Comparison of ENCODE assay signal across 31 mouse cellular contexts in the genomic region with DNA sequence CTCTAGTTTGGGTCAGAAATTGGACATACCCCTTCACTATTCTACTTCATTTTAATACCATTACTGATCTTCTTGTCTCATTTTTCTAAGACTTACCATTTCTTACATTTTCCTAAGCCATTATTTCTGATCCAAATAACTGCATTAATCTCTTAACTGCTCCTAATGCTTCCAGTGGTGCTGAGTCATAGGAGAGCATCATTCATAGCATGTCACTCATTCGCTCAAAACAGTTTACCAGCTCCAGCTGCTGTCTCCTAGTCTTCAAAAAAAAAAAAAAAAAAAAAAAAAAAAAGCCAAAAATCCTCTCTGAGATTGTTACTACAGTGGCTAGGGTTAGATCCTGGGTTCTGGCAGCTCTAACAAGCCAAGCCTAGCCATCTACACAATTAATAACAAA.
"Had no signal": no experiment of that assay in that cellular context is flagged by ENCODE, and none has a peak within 500 bp of the region (broad histone marks: within the 10 kb centered on the region; RNA-seq: fewer than 3 reads in every experiment).

No protein-coding gene starts in this region.

- H3K4me3 ChIP-seq: limb, embryonic 10.5 days; limb, embryonic 12.5 days; limb, embryonic 13.5 days; limb, embryonic 15.5 days; liver, embryonic 12.5 days; liver, embryonic 13.5 days; liver, embryonic 15.5 days; lung, embryonic 15.5 days; megakaryocyte, embryonic 14.5 days; midbrain, embryonic 10.5 days; midbrain, embryonic 12.5 days; midbrain, embryonic 13.5 days; midbrain, embryonic 15.5 days; myocyte; neural tube, embryonic 12.5 days had no signal

- H3K36me3 ChIP-seq: limb, embryonic 10.5 days; limb, embryonic 12.5 days; limb, embryonic 13.5 days; limb, embryonic 15.5 days; liver, embryonic 12.5 days; liver, embryonic 13.5 days; liver, embryonic 15.5 days; lung, embryonic 15.5 days; midbrain, embryonic 10.5 days; midbrain, embryonic 12.5 days; midbrain, embryonic 13.5 days; midbrain, embryonic 15.5 days; neural tube, embryonic 12.5 days had no signal

- H3K27me3 ChIP-seq: limb, embryonic 12.5 days; limb, embryonic 13.5 days; limb, embryonic 15.5 days; liver, embryonic 12.5 days; liver, embryonic 13.5 days; liver, embryonic 15.5 days; lung, embryonic 15.5 days; megakaryocyte, embryonic 14.5 days; midbrain, embryonic 12.5 days; midbrain, embryonic 13.5 days; midbrain, embryonic 15.5 days; neural tube, embryonic 12.5 days had no signal

- ATAC-seq: liver, embryonic 12.5 days; lung, postnatal 0 days; midbrain, embryonic 13.5 days; midbrain, embryonic 15.5 days; midbrain, embryonic 16.5 days had no signal

- DNase-seq: left cerebral cortex, postnatal 4 days; liver; liver, embryonic 13.5 days; lung, adult 18-20 months; lung, adult 2 months; lung, embryonic 14.5 days; lung, postnatal 10 days; lung, postnatal 14 days; lung, postnatal 36 days; lung, postnatal 4 days; midbrain, embryonic 14.5 days had no signal

- H3K4me2 ChIP-seq: limb, embryonic 12.5 days; limb, embryonic 13.5 days; limb, embryonic 15.5 days; liver, embryonic 11.5 days; liver, embryonic 12.5 days; liver, embryonic 13.5 days; liver, embryonic 15.5 days; lung, embryonic 14.5 days; lung, embryonic 15.5 days; midbrain, embryonic 11.5 days; midbrain, embryonic 12.5 days; midbrain, embryonic 13.5 days; midbrain, embryonic 15.5 days; neural tube, embryonic 12.5 days had no signal

- H3K27ac ChIP-seq: limb, embryonic 10.5 days; limb, embryonic 12.5 days; limb, embryonic 13.5 days; limb, embryonic 15.5 days; liver, embryonic 12.5 days; liver, embryonic 13.5 days; liver, embryonic 14.5 days; liver, embryonic 15.5 days; lung, embryonic 15.5 days; macrophage; midbrain, embryonic 10.5 days; midbrain, embryonic 12.5 days; midbrain, embryonic 13.5 days; midbrain, embryonic 15.5 days; neural tube, embryonic 12.5 days had no signal

- H3K9ac ChIP-seq: limb, embryonic 12.5 days; limb, embryonic 13.5 days; limb, embryonic 15.5 days; liver, embryonic 12.5 days; liver, embryonic 13.5 days; liver, embryonic 14.5 days; liver, embryonic 15.5 days; lung, embryonic 14.5 days; lung, embryonic 15.5 days; midbrain, embryonic 12.5 days; midbrain, embryonic 13.5 days; midbrain, embryonic 15.5 days; neural tube, embryonic 12.5 days had no signal

- H3K4me1 ChIP-seq: limb, embryonic 10.5 days; limb, embryonic 12.5 days; limb, embryonic 13.5 days; limb, embryonic 15.5 days; liver, embryonic 12.5 days; liver, embryonic 13.5 days; liver, embryonic 15.5 days; lung, embryonic 15.5 days; megakaryocyte, embryonic 14.5 days; midbrain, embryonic 10.5 days; midbrain, embryonic 12.5 days; midbrain, embryonic 13.5 days; midbrain, embryonic 15.5 days; neural tube, embryonic 12.5 days had no signal

- H3K9me3 ChIP-seq: limb, embryonic 10.5 days; limb, embryonic 12.5 days; limb, embryonic 15.5 days; liver, embryonic 12.5 days; liver, embryonic 13.5 days; liver, embryonic 15.5 days; lung, embryonic 15.5 days; midbrain, embryonic 10.5 days; midbrain, embryonic 12.5 days; midbrain, embryonic 13.5 days; midbrain, embryonic 15.5 days; neural tube, embryonic 12.5 days had no signal
